Comparison of ENCODE assay signal across 16 mouse cellular contexts in genomic region chr2:78964995-78965394, GRCm38 (mm10).
A peak's percentile ranks its signal among the peaks of the same experiment; 100 is the strongest.
DNase-seq lines count a peak whose midpoint lies in the region; ATAC-seq lines count a peak whose summit lies in the region.
"Had no signal": no experiment of that assay in that cellular context is flagged by ENCODE, and none has a peak within 500 bp of the region (broad histone marks: within the 10 kb centered on the region; RNA-seq: fewer than 3 reads in every experiment).

No protein-coding gene starts in this region.

- DNase-seq in retina, postnatal 1 day: peak; percentile 32
- no peak for DNase-seq in retina, embryonic 14.5 days (ENCODE audit: low spot score)
- no peak for DNase-seq in embryo, embryonic 10 days (ENCODE audit: low spot score)
- DNase-seq in cerebellum, adult 11-12 months: no peak
- DNase-seq: adrenal gland, adult 2 months; adrenal gland, postnatal 10 days; adrenal gland, postnatal 25 days; B cell, adult 2 months; cerebellum, adult 11 months; cerebellum, adult 2 months; cerebellum, adult 9-10 months; cerebellum, postnatal 25 days had no signal

- ATAC-seq in activated CD4-positive, CD25-positive, alpha-beta regulatory T cell, adult 4 months: peak; percentile 10
- ATAC-seq: forebrain, embryonic 14.5 days; forebrain, embryonic 16.5 days; Patski had no signal
